Mouse (Mus musculus) liver, embryonic 14.5 days (tissue): Measurements from ENCODE around the gene Ndufb2.

Experiments used
- CTCF ChIP-seq: IDR thresholded peaks from 2 replicates; pipeline ENCODE4 v1.5.1; 2016; ENCODE audit warnings: antibody characterized with exemption, low read depth, control low read depth
- EP300 ChIP-seq: IDR thresholded peaks from 2 replicates; pipeline ENCODE4 v1.6.1; 2016; ENCODE audit warnings: antibody characterized with exemption, low read depth

DNA sequence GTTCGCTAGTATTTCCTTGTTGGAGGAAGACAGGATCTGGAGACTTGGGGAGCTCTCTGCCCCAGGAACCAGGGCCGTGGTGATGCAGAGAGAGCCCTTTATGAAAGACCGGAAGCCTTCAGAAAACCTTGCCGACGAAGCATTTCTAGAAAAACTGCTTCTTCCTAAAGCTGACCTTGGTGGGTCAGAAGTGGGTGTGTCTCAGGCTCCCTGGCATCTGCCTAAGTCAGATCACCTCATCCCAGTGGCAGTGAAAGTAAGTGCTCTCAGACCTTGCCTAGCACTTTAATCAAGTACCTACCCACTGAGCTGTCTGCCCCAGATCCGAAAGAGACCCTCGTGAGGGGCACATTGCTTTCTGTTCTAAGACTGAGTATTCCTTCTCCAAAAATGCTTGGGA lies 17.4 kb upstream of the Ndufb2 start:
- TF ChIP-seq CTCF (no peak), EP300 (no peak)
